Mouse (Mus musculus): ENCODE data around the gene Ap3m1.

GRCm38 (mm10) chr14:21086106-21086505 lies 33.8 kb upstream of the Ap3m1 start:
- TF ChIP-seq POLR2A (IDR thresholded peaks at IDR 0.05; ENCODE audit: insufficient read depth, low read depth, low read length) (no peak), CTCF (IDR thresholded peaks at IDR 0.05; ENCODE audit: insufficient read depth, low read depth, low read length) (no peak)

All from olfactory bulb, adult 2 months (tissue).